Mouse (Mus musculus): ENCODE measurements at regions not wholly inside any gene's neighbourhood (a gene's known extent, or its start where the extent isn't known, plus 50 kb on each side); places are given as distances from the start of the nearest gene placed in this dataset.

DNA sequence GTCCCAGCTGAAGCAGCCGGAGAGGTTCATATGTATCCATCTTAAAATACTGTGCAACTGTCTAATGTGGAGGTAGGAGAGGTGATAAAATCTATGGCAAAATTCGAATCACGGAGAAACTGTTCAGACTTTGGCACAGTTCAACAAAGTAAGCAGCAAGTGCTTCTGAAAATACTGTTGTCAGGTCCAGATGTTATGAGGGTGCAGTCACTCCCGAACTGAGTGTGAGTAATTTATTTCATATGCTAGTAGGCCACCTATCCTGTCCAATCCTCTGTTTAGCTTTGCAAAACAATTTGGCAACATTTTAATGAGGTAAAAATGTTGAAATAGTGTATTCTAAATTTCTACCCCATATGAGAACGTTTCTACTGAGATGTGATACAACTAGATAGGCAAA, 90.1 kb upstream of the Zfp770 start:
- DNase-seq, result no peak
- intact Hi-C loops (cut with DNase I; ENCODE audit: low total_unique reads), result no loop called here

DNA sequence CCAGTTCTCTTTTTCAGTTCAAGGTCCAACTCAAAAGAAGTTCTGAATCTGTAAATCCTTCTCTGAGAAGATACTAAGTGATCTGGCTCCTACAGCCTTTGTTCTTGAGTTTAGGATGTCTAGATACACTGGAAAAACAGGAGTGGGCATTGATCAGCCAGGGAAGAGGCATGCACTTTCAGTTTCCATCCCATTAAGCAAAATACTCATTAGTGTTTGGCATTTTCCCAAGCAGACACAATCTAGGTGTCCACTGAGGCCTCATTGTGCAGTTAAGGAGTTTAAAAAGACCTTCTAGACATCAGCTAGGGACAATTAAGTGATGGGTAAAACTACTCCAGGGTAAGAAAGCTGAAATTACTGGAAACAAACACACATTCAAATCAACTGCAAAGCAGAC, 74.3 kb upstream of the Zfp770 start:
- DNase-seq, result no peak
- intact Hi-C loops (cut with DNase I; ENCODE audit: low total_unique reads), result no loop called here

DNA sequence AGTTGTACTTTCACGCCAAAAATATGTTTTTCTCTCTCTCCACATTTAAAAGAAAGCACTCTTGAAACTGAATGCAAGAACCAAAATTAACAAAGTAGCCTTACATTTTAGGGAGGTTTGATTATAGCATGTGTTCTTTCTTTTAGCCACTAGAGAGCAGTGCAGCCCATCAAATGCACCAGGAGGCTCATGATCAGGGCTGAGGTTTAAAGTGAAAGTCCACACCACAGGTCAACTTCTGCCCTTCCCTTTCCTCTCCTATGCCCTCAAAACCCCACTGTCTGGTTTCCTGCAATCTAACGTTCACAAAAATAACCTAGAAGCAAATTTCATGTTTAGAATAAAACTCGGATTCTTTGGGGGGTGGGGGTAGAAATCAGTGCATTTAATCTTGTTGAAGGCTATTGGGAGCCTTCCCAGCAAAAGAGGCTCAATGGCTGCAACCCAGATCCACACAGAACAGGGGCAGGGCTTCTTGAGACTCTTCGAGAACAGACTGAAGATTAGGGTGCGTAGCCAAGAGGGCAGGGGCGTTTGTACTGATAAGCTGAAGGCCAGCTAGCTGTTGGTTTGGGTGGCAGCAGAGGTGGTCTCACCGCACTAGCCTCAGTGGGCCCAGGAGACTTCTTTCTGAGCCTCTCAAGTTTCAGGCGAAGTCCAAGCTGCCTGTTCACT, 59.3 kb upstream of the Zfp770 start:
- DNase-seq, result no peak
- intact Hi-C loops (cut with DNase I; ENCODE audit: low total_unique reads), result no loop called here

DNA sequence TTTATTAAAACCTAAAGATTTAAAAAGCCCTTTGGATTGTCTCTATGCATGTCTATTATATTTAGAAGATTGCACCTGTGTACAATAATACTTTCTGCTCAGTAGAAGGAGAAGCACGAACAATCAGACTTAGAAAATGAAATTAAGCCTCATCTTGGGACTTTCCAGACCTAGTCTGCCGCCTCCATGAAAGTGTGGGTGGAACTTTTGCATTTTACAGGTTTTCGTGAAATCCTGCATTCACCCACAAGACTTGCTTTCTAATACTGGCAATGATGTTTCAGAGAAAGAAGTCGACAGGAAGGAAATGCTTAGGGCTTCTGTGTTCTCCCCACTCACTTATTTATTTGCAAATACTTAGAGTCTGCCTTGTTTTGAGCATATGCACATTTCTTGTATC, 58.3 kb upstream of the Zfp770 start:
- no peak for DNase-seq
- intact Hi-C loops (cut with DNase I; ENCODE audit: low total_unique reads), result no loop called here

All from gastrocnemius, postnatal 14 days (tissue).